Mouse (Mus musculus) gastrocnemius, adult 2 months (tissue): ENCODE data around the gene Asap2. TPM values are rescaled to one million over a fixed set of nuclear protein-coding genes. Genes with fewer than 3 reads are reported as not detected.

Experiments used
- DNase-seq: peaks from one replicate; pipeline ENCODE4 v3.0.0; 2022
- H3K27ac ChIP-seq: fragments of 200-600 bp; 2 replicates; pipeline ENCODE4 v1.8.1; 2022; ENCODE audit warnings: mild to moderate bottlenecking
- H3K4me3 ChIP-seq: fragments of 200-600 bp; 2 replicates; pipeline ENCODE4 v1.8.1; 2022; ENCODE audit warnings: mild to moderate bottlenecking, moderate library complexity
- CTCF ChIP-seq: fragments of 200-600 bp; IDR thresholded peaks from 2 replicates; pipeline ENCODE4 v1.8.1; 2022; ENCODE audit warnings: antibody characterized with exemption, mild to moderate bottlenecking, moderate library complexity
- intact Hi-C: fragments of 180-260 bp; cut with DNase I; formaldehyde crosslinking; loops from one replicate; pipeline ENCODE4 v1.15.1; 2025
- total RNA-seq, 2 experiments: library from RNA; stranded (reverse); gene quantifications; 2 replicates each; pipeline ENCODE4 v1.2.3; 2021

Gene Asap2
- total RNA-seq, 2 experiments from 2014 or later, result 3.0 to 6.4 TPM

- intact Hi-C loops, result no loop called here
- Histone ChIP-seq H3K4me3 (no peak overlapping the region), H3K27ac (peak overlapping the region; percentile 56)
- TF ChIP-seq CTCF, result no peak
- DNase-seq, result peak; percentile 12
Observed at GRCm38 (mm10) chr12:21183321-21183720, 193.1 kb downstream of the Asap2 start.

- Histone ChIP-seq H3K27ac (peak overlapping the region; percentile 31; the same call in 1 of the 2 replicates), H3K4me3 (no peak overlapping the region)
- DNase-seq, result peak; percentile 14
- TF ChIP-seq CTCF, result no peak
- intact Hi-C loops, result no loop called here
Observed at GRCm38 (mm10) chr12:21186145-21186544, 195.9 kb downstream of the Asap2 start.

- Histone ChIP-seq H3K4me3 (no peak overlapping the region), H3K27ac (peak overlapping the region; percentile 13; the same call in 1 of the 2 replicates)
- no peak for TF ChIP-seq CTCF
- DNase-seq, result peak; percentile 77
- intact Hi-C loops, result no loop called here
Observed at GRCm38 (mm10) chr12:21188880-21189279, 198.6 kb downstream of the Asap2 start.

- intact Hi-C loops, result no loop called here
- Histone ChIP-seq H3K27ac (peak overlapping the region; percentile 43; the same call in 1 of the 2 replicates), H3K4me3 (no peak overlapping the region)
- TF ChIP-seq CTCF, result no peak
- DNase-seq, result no peak
Observed at GRCm38 (mm10) chr12:21191546-21191945, 201.3 kb downstream of the Asap2 start.

- TF ChIP-seq CTCF, result no peak
- intact Hi-C loops, result no loop called here
- DNase-seq, result no peak
- Histone ChIP-seq H3K27ac (no peak overlapping the region), H3K4me3 (no peak overlapping the region)
Observed at GRCm38 (mm10) chr12:21195497-21195896, 205.2 kb downstream of the Asap2 start.

- no peak overlapping the region for H3K4me3 ChIP-seq
- TF ChIP-seq CTCF, result no peak
- DNase-seq, result no peak
- intact Hi-C loops, result no loop called here
- H3K27ac ChIP-seq, result no peak overlapping the region
Observed at GRCm38 (mm10) chr12:21196420-21196819, 206.2 kb downstream of the Asap2 start.

- Histone ChIP-seq H3K4me3 (no peak overlapping the region), H3K27ac (no peak overlapping the region)
- intact Hi-C loops, result no loop called here
- DNase-seq, result no peak
- no peak for TF ChIP-seq CTCF
Observed at GRCm38 (mm10) chr12:21200613-21201012, 210.4 kb downstream of the Asap2 start.

GRCm38 (mm10) chr12:21201485-21202269 lies 211.4 kb downstream of the Asap2 start:
- intact Hi-C loops, result no loop called here

GRCm38 (mm10) chr12:21204701-21205312 lies 214.5 kb downstream of the Asap2 start:
- TF ChIP-seq CTCF, result no peak
- Histone ChIP-seq H3K4me3 (no peak overlapping the region), H3K27ac (peak overlapping the region; percentile 57)
- intact Hi-C loops, result no loop called here
- DNase-seq, result peak; percentile 63

More at GRCm38 (mm10) chr12:21201485-21202269, 211.4 kb downstream of the Asap2 start:
- DNase-seq, result no peak
- no peak overlapping the region for H3K4me3 ChIP-seq
- H3K27ac ChIP-seq, result no peak overlapping the region
- no peak for TF ChIP-seq CTCF

GRCm38 (mm10) chr12:21205799-21206198 lies 215.5 kb downstream of the Asap2 start:
- intact Hi-C loops, result no loop called here
- Histone ChIP-seq H3K4me3 (no peak overlapping the region), H3K27ac (no peak overlapping the region)
- DNase-seq, result no peak
- TF ChIP-seq CTCF, result no peak

- no peak overlapping the region for H3K27ac ChIP-seq
- DNase-seq, result no peak
- no peak for TF ChIP-seq CTCF
- no peak overlapping the region for H3K4me3 ChIP-seq
- intact Hi-C loops, result no loop called here
Observed at GRCm38 (mm10) chr12:21207422-21207821, 217.2 kb downstream of the Asap2 start.

GRCm38 (mm10) chr12:21208172-21208795 lies 218.0 kb downstream of the Asap2 start:
- no peak for TF ChIP-seq CTCF
- intact Hi-C loops, result no loop called here
- H3K27ac ChIP-seq, result peak overlapping the region; percentile 24
- DNase-seq, result no peak
- H3K4me3 ChIP-seq, result no peak overlapping the region

GRCm38 (mm10) chr12:21209273-21209672 lies 219.0 kb downstream of the Asap2 start:
- Histone ChIP-seq H3K4me3 (no peak overlapping the region), H3K27ac (peak overlapping the region; percentile 9; the same call in 1 of the 2 replicates)
- intact Hi-C loops, result no loop called here
- TF ChIP-seq CTCF, result no peak
- no peak for DNase-seq
